Mouse (Mus musculus) G1E (cell line): ENCODE data around the gene Gabbr1. TPM values are rescaled to one million over a fixed set of nuclear protein-coding genes. Genes with fewer than 3 reads are reported as not detected.

Experiments
- ATAC-seq: 2 replicates; pipeline ENCODE4 v1.8.0; 2016; ENCODE audit warnings: mild to moderate bottlenecking; ENCODE audit not compliant: insufficient number of reproducible peaks, poor library complexity, low FRiP score, severe bottlenecking; ENCODE audit errors: extremely low read depth
- DNase-seq: peaks from one replicate; pipeline ENCODE4 v3.0.0; 2012; ENCODE audit warnings: low spot score
- H3K27me3 ChIP-seq: 2 replicates; pipeline ENCODE4 v1.6.1; 2012; ENCODE audit warnings: mild to moderate bottlenecking, low read length, inconsistent platforms; ENCODE audit not compliant: insufficient read depth
- H3K36me3 ChIP-seq: replicated peaks from 2 replicates; pipeline ENCODE3; 2012; ENCODE audit warnings: mild to moderate bottlenecking, inconsistent platforms
- H3K4me1 ChIP-seq: 2 replicates; pipeline ENCODE4 v1.6.1; 2012; ENCODE audit warnings: low read depth, low read length, inconsistent platforms, mixed read lengths; ENCODE audit not compliant: insufficient read depth
- H3K4me3 ChIP-seq: 2 replicates; pipeline ENCODE4 v1.5.1; 2012; ENCODE audit warnings: low read depth, mild to moderate bottlenecking, inconsistent platforms, low read length, moderate library complexity, mixed read lengths
- H3K9me3 ChIP-seq: replicated peaks from 2 replicates; pipeline ENCODE4 v1.6.1; 2012; ENCODE audit warnings: inconsistent platforms
- CTCF ChIP-seq: IDR thresholded peaks from 2 replicates; pipeline ENCODE4 v1.5.1; 2012; ENCODE audit warnings: low read depth, low read length, inconsistent platforms, mixed read lengths
- GATA1 ChIP-seq: IDR thresholded peaks from 2 replicates; pipeline ENCODE4 v1.6.1; 2012; ENCODE audit warnings: borderline replicate concordance, low read length, inconsistent platforms, mixed read lengths
- GATA2 ChIP-seq: IDR thresholded peaks from 2 replicates; pipeline ENCODE4 v1.6.1; 2012; ENCODE audit warnings: low read depth, low read length, inconsistent platforms, borderline replicate concordance
- POLR2AphosphoS5 ChIP-seq: IDR thresholded peaks from 2 replicates; pipeline ENCODE4 v1.6.1; 2012; ENCODE audit warnings: low read depth, low read length, inconsistent platforms; ENCODE audit not compliant: insufficient replicate concordance
- TAL1 ChIP-seq: conservative IDR thresholded peaks from 2 replicates; pipeline ENCODE4 v1.6.1; 2012; ENCODE audit warnings: low read depth, low read length, inconsistent platforms, mixed read lengths
- polyA plus RNA-seq: library from polyadenylated mRNA; stranded (reverse); fragments of >175 nt; gene quantifications from 2 replicates; pipeline ENCODE4 v1.2.3, GENCODE M21; 2012
- total RNA-seq, 2 experiments: library from RNA; stranded (forward) in 1 of 2; stranded (reverse) in 1 of 2; fragments of 200-1000 nt in 1 of 2; fragments of >200 nt in 1 of 2; fragmentation: Nextera tagmentation in 1 of 2; gene quantifications; 2 replicates each; pipeline ENCODE4 v1.2.3; 2014 to 2017

Gene Gabbr1
- total and polyA plus RNA-seq, 3 experiments = 11.7 to 36.4 (median 31.9) TPM

- Histone ChIP-seq H3K4me1 (no peaks in the 10 kb centered on the region), H3K9me3 (no peaks in the 10 kb centered on the region), H3K4me3 (no peak overlapping the region), H3K36me3 (no peaks in the 10 kb centered on the region), H3K27me3 (no peaks in the 10 kb centered on the region)
- DNase-seq (no peak), ATAC-seq (no peak)
- TF ChIP-seq GATA1 = no peak
- TF ChIP-seq GATA2 = no peak
- TF ChIP-seq CTCF = no peak
- TF ChIP-seq TAL1 = no peak
- no peak for TF ChIP-seq POLR2AphosphoS5
Measured at GRCm38 (mm10) chr17:37093289-37093688, 47.5 kb downstream of the Gabbr1 start.

DNA sequence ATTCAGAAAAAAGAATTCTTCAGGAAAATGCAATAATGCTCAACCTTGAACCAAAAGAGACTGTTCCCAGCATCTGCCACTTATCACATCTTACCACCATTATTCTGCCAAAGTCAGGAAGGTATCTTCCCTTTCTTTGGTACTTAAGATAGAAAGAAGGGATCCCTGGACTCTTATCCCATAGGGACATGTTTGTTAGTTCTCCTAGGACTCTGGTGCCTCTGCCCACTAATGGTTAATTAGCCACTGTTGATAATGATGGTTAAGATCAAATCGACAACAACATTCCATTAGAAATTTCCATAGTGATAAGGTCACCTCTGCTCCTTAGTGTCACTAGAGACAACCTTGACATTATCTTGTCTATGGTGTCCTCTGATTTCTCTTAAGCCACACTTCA, 52.4 kb downstream of the Gabbr1 start, which contains the start of gene Olfr91:
Gene Olfr91, minus strand, starts transcription at position 101 of the 400 bp plus-strand sequence.
- no peaks in the 10 kb centered on the region for H3K36me3 ChIP-seq
- DNase-seq = no peak
- TF ChIP-seq POLR2AphosphoS5 (no peak), GATA2 (no peak), GATA1 (no peak), CTCF (no peak), TAL1 (no peak)
- no peaks in the 10 kb centered on the region for H3K9me3 ChIP-seq
- no peaks in the 10 kb centered on the region for H3K27me3 ChIP-seq
- no peak for ATAC-seq
- no peaks in the 10 kb centered on the region for H3K4me1 ChIP-seq
- no peak within 1 kb of the TSS for H3K4me3 ChIP-seq

GRCm38 (mm10) chr17:37119988-37120387, 74.2 kb downstream of the Gabbr1 start, which contains the start of gene Olfr92:
Gene Olfr92, minus strand, starts transcription at chr17:37120088.
- ATAC-seq (no peak), DNase-seq (no peak)
- TF ChIP-seq TAL1 = no peak
- TF ChIP-seq GATA2 = no peak
- no peak for TF ChIP-seq POLR2AphosphoS5
- no peak for TF ChIP-seq CTCF
- TF ChIP-seq GATA1 = no peak
- Histone ChIP-seq H3K27me3 (no peaks in the 10 kb centered on the region), H3K9me3 (no peaks in the 10 kb centered on the region), H3K36me3 (no peaks in the 10 kb centered on the region), H3K4me3 (no peak within 1 kb of the TSS), H3K4me1 (no peaks in the 10 kb centered on the region)

Other genes with a start within 250 kb of the Gabbr1 start
Only the 20 nearest of the 26 such genes appear.
- gene Trim15, start 178.8 kb upstream of the Gabbr1 start, total RNA-seq (2014; fragmentation: Nextera tagmentation) = not detected in 2 replicates
- 0.22 TPM in 1 of 2 replicates, not detected in the other for gene Trim15, start 178.8 kb upstream of the Gabbr1 start, total RNA-seq (2017)
- gene Trim15, start 178.8 kb upstream of the Gabbr1 start, polyA plus RNA-seq = not detected in 2 replicates
- 8.3 and 18.1 TPM in 2 replicates for gene Trim10, start 176.4 kb upstream of the Gabbr1 start, total RNA-seq (2014; fragmentation: Nextera tagmentation)
- gene Trim10, start 176.4 kb upstream of the Gabbr1 start, total RNA-seq (2017) = 16.2 and 17.5 TPM in 2 replicates
- 2.7 and 6.1 TPM in 2 replicates for gene Trim10, start 176.4 kb upstream of the Gabbr1 start, polyA plus RNA-seq
- gene Trim40, start 155.8 kb upstream of the Gabbr1 start, total RNA-seq (2014; fragmentation: Nextera tagmentation) = not detected in 2 replicates
- gene Trim40, start 155.8 kb upstream of the Gabbr1 start, total RNA-seq (2017) = 0.12 TPM in 1 of 2 replicates, not detected in the other
- not detected in 2 replicates for gene Trim40, start 155.8 kb upstream of the Gabbr1 start, polyA plus RNA-seq
- gene Trim31, start 147.8 kb upstream of the Gabbr1 start, total RNA-seq (2014; fragmentation: Nextera tagmentation) = not detected in 2 replicates
- not detected in 2 replicates for gene Trim31, start 147.8 kb upstream of the Gabbr1 start, total RNA-seq (2017)
- not detected in 2 replicates for gene Trim31, start 147.8 kb upstream of the Gabbr1 start, polyA plus RNA-seq
- gene Rnf39, start 103.0 kb upstream of the Gabbr1 start, total RNA-seq (2014; fragmentation: Nextera tagmentation) = not detected in 2 replicates
- gene Rnf39, start 103.0 kb upstream of the Gabbr1 start, total RNA-seq (2017) = not detected in 2 replicates
- not detected in 2 replicates for gene Rnf39, start 103.0 kb upstream of the Gabbr1 start, polyA plus RNA-seq
- 113 and 130 TPM in 2 replicates for gene Ppp1r11, start 94.2 kb upstream of the Gabbr1 start, total RNA-seq (2014; fragmentation: Nextera tagmentation)
- gene Ppp1r11, start 94.2 kb upstream of the Gabbr1 start, total RNA-seq (2017) = 104 and 113 TPM in 2 replicates
- 247 and 300 TPM in 2 replicates for gene Ppp1r11, start 94.2 kb upstream of the Gabbr1 start, polyA plus RNA-seq
- gene Znrd1, start 87.4 kb upstream of the Gabbr1 start, total RNA-seq (2014; fragmentation: Nextera tagmentation) = 154 and 169 TPM in 2 replicates
- gene Znrd1, start 87.4 kb upstream of the Gabbr1 start, total RNA-seq (2017) = 123 and 127 TPM in 2 replicates
- 4.7 and 6.8 TPM in 2 replicates for gene Znrd1, start 87.4 kb upstream of the Gabbr1 start, polyA plus RNA-seq
- gene Znrd1as, start 87.4 kb upstream of the Gabbr1 start, total RNA-seq (2014; fragmentation: Nextera tagmentation) = 17.3 and 18.0 TPM in 2 replicates
- gene Znrd1as, start 87.4 kb upstream of the Gabbr1 start, total RNA-seq (2017) = 23.3 and 35.1 TPM in 2 replicates
- gene Znrd1as, start 87.4 kb upstream of the Gabbr1 start, polyA plus RNA-seq = 0.77 and 0.95 TPM in 2 replicates
- not detected in 2 replicates for gene 2410137M14Rik, start 64.7 kb upstream of the Gabbr1 start, total RNA-seq (2014; fragmentation: Nextera tagmentation)
- 0.16 TPM in 1 of 2 replicates, not detected in the other for gene 2410137M14Rik, start 64.7 kb upstream of the Gabbr1 start, total RNA-seq (2017)
- not detected in 2 replicates for gene 2410137M14Rik, start 64.7 kb upstream of the Gabbr1 start, polyA plus RNA-seq
- gene H2-M5, start 56.4 kb upstream of the Gabbr1 start, total RNA-seq (2014; fragmentation: Nextera tagmentation) = not detected in 2 replicates
- gene H2-M5, start 56.4 kb upstream of the Gabbr1 start, total RNA-seq (2017) = 0.11 TPM in 1 of 2 replicates, not detected in the other
- gene H2-M5, start 56.4 kb upstream of the Gabbr1 start, polyA plus RNA-seq = not detected in 2 replicates
- gene Zfp57, start 44.8 kb upstream of the Gabbr1 start, total RNA-seq (2014; fragmentation: Nextera tagmentation) = not detected in 2 replicates
- gene Zfp57, start 44.8 kb upstream of the Gabbr1 start, total RNA-seq (2017) = 0.35 and 0.44 TPM in 2 replicates
- not detected in 2 replicates for gene Zfp57, start 44.8 kb upstream of the Gabbr1 start, polyA plus RNA-seq
- gene Mog, start 22.6 kb upstream of the Gabbr1 start, total RNA-seq (2014; fragmentation: Nextera tagmentation) = not detected in 2 replicates
- gene Mog, start 22.6 kb upstream of the Gabbr1 start, total RNA-seq (2017) = 0.05 TPM in 1 of 2 replicates, not detected in the other
- not detected in 2 replicates for gene Mog, start 22.6 kb upstream of the Gabbr1 start, polyA plus RNA-seq
- not detected in 2 replicates for gene Olfr90, start 42.5 kb downstream of the Gabbr1 start, total RNA-seq (2014; fragmentation: Nextera tagmentation)
- 0.06 and 0.27 TPM in 2 replicates for gene Olfr90, start 42.5 kb downstream of the Gabbr1 start, total RNA-seq (2017)
- gene Olfr90, start 42.5 kb downstream of the Gabbr1 start, polyA plus RNA-seq = not detected in 2 replicates
- not detected in 2 replicates for gene Olfr91, start 52.3 kb downstream of the Gabbr1 start, total RNA-seq (2014; fragmentation: Nextera tagmentation)
- 0.05 and 0.06 TPM in 2 replicates for gene Olfr91, start 52.3 kb downstream of the Gabbr1 start, total RNA-seq (2017)
- not detected in 2 replicates for gene Olfr91, start 52.3 kb downstream of the Gabbr1 start, polyA plus RNA-seq
- gene Olfr92, start 74.1 kb downstream of the Gabbr1 start, total RNA-seq (2014; fragmentation: Nextera tagmentation) = not detected in 2 replicates
- gene Olfr92, start 74.1 kb downstream of the Gabbr1 start, total RNA-seq (2017) = not detected in 2 replicates
- not detected in 2 replicates for gene Olfr92, start 74.1 kb downstream of the Gabbr1 start, polyA plus RNA-seq
- gene Olfr93, start 115.5 kb downstream of the Gabbr1 start, total RNA-seq (2014; fragmentation: Nextera tagmentation) = not detected in 2 replicates
- gene Olfr93, start 115.5 kb downstream of the Gabbr1 start, total RNA-seq (2017) = 0.06 and 0.27 TPM in 2 replicates
- gene Olfr93, start 115.5 kb downstream of the Gabbr1 start, polyA plus RNA-seq = not detected in 2 replicates
- not detected in 2 replicates for gene Ubd, start 147.9 kb downstream of the Gabbr1 start, total RNA-seq (2014; fragmentation: Nextera tagmentation)
- not detected in 2 replicates for gene Ubd, start 147.9 kb downstream of the Gabbr1 start, total RNA-seq (2017)
- gene Ubd, start 147.9 kb downstream of the Gabbr1 start, polyA plus RNA-seq = not detected in 2 replicates
- gene Olfr94, start 155.0 kb downstream of the Gabbr1 start, total RNA-seq (2014; fragmentation: Nextera tagmentation) = not detected in 2 replicates
- 0.06 and 0.11 TPM in 2 replicates for gene Olfr94, start 155.0 kb downstream of the Gabbr1 start, total RNA-seq (2017)
- gene Olfr94, start 155.0 kb downstream of the Gabbr1 start, polyA plus RNA-seq = not detected in 2 replicates
- gene Olfr95, start 167.2 kb downstream of the Gabbr1 start, total RNA-seq (2014; fragmentation: Nextera tagmentation) = not detected in 2 replicates
- under 0.01 and 0.05 TPM in 2 replicates for gene Olfr95, start 167.2 kb downstream of the Gabbr1 start, total RNA-seq (2017)
- gene Olfr95, start 167.2 kb downstream of the Gabbr1 start, polyA plus RNA-seq = not detected in 2 replicates
- gene Olfr96, start 174.2 kb downstream of the Gabbr1 start, total RNA-seq (2014; fragmentation: Nextera tagmentation) = not detected in 2 replicates
- gene Olfr96, start 174.2 kb downstream of the Gabbr1 start, total RNA-seq (2017) = 0.06 TPM in 1 of 2 replicates, not detected in the other
- not detected in 2 replicates for gene Olfr96, start 174.2 kb downstream of the Gabbr1 start, polyA plus RNA-seq